Mouse (Mus musculus) mouse trophoblast stem cell (cell line): ENCODE data around the gene Sept8.

Experiments
- in situ Hi-C, 2 experiments: fragments of 300-500 bp; cut with MseI, MboI; formaldehyde crosslinking; loops; 2 replicates in 1 of 2; 3 replicates in 1 of 2; pipeline ENCODE4 v1.15.1; 2025

Gene Sept8

GRCm38 (mm10) chr11:53519207-53520121, at the start of gene Sept8:
TSS of gene Sept8 (plus strand) at chr11:53519257.
- in situ Hi-C loops = no loop called here

GRCm38 (mm10) chr11:53469294-53469967, 49.6 kb upstream of the Sept8 start:
- in situ Hi-C loops = no loop called here

GRCm38 (mm10) chr11:53469968-53470695, 48.9 kb upstream of the Sept8 start, which contains the start of gene Gm9837:
TSS of gene Gm9837 (minus strand) at chr11:53470479.
- in situ Hi-C loops = no loop called here

- in situ Hi-C loops = no loop called here
Observed at GRCm38 (mm10) chr11:53472709-53473108, 46.3 kb upstream of the Sept8 start.

- in situ Hi-C loops = no loop called here
Observed at GRCm38 (mm10) chr11:53475620-53476019, 43.4 kb upstream of the Sept8 start.

- in situ Hi-C loops = no loop called here
Observed at GRCm38 (mm10) chr11:53477833-53478232, 41.2 kb upstream of the Sept8 start.

- in situ Hi-C loops = no loop called here
Observed at GRCm38 (mm10) chr11:53478383-53479170, 40.5 kb upstream of the Sept8 start.

- in situ Hi-C loops = no loop called here
Observed at GRCm38 (mm10) chr11:53479171-53479782, 39.8 kb upstream of the Sept8 start.

GRCm38 (mm10) chr11:53479783-53480301, 39.2 kb upstream of the Sept8 start, which contains the start of the genes Gm9945 and Sowaha:
TSS of gene Gm9945 (plus strand) at chr11:53480166.
TSS of gene Sowaha (minus strand) at chr11:53480274.
- in situ Hi-C loops = no loop called here

GRCm38 (mm10) chr11:53481088-53481730, 37.8 kb upstream of the Sept8 start:
- in situ Hi-C loops = no loop called here

- in situ Hi-C loops = no loop called here
Observed at GRCm38 (mm10) chr11:53483159-53483891, 35.7 kb upstream of the Sept8 start.

- in situ Hi-C loops = no loop called here
Observed at GRCm38 (mm10) chr11:53485719-53486118, 33.3 kb upstream of the Sept8 start.

GRCm38 (mm10) chr11:53486351-53486750, 32.7 kb upstream of the Sept8 start:
- in situ Hi-C loops = no loop called here

GRCm38 (mm10) chr11:53486822-53487594, 32.0 kb upstream of the Sept8 start:
- in situ Hi-C loops = no loop called here

GRCm38 (mm10) chr11:53489007-53489406, 30.1 kb upstream of the Sept8 start:
- in situ Hi-C loops = no loop called here

- in situ Hi-C loops = no loop called here
Observed at GRCm38 (mm10) chr11:53489421-53489820, 29.6 kb upstream of the Sept8 start.

- in situ Hi-C loops = no loop called here
Observed at GRCm38 (mm10) chr11:53491954-53492401, 27.1 kb upstream of the Sept8 start.

GRCm38 (mm10) chr11:53493243-53493955, 25.7 kb upstream of the Sept8 start:
- in situ Hi-C loops = no loop called here
